Mouse (Mus musculus) heart, adult 8-10 months (tissue): ENCODE data around the gene P3h1. TPM values are rescaled to one million over a fixed set of nuclear protein-coding genes. Genes with fewer than 3 reads are reported as not detected.

ENCODE experiments used
- DNase-seq: peaks from one replicate; pipeline ENCODE4 v3.0.0; 2022; ENCODE audit warnings: low spot score
- total RNA-seq, 4 experiments: library from RNA; stranded (reverse); gene quantifications; 2 replicates each; pipeline ENCODE4 v1.2.4; 2022

P3h1 gene
- total RNA-seq: 10 to 100 TPM in 2 of 4 experiments, 1 to 10 TPM in 2; 9.1 to 10.8 (median 10.3) TPM

DNA sequence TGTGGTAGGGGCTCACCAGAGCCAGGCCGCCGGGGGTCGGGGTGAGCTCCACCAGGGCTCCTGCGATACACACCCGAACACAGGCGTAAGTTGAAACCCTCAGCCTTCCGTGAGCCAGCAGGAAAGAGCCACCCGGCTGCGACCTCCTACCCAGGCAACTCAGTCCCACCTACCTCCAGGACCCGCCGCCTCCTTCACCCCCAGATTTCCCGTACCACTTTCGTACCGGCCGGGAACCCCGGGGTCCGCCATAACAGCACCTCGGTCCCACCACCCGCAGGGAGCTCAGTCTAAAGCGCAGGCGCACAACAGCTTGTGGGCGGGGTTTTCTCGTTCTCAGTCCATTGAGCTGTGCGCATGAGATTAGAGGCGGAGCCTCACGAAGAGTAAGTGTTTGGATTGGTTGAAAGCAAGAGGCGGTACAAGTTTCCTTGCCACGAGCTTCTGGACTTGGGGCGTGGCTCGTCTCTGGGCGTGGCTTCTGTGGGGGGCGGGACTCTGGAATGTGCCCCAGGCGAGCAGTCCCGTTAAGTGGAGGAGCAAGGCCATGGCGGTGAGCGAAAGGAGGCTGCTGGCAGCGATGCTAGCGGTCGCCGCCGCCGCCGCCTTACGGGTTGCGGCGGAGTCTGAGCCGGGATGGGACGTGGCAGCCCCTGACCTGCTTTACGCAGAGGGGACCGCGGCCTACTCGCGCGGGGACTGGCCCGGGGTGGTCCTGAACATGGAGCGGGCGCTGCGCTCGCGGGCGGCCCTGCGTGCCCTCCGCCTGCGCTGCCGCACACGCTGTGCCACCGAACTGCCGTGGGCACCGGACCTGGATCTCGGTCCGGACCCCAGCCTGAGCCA, at the start of gene P3h1, which contains the start of gene AU022252:
TSS of gene P3h1 (plus strand) at position 506 of the 846 bp plus-strand sequence.
TSS of gene AU022252 (minus strand) at position 303 of the 846 bp plus-strand sequence.
- peak; percentile 100 for DNase-seq

DNA sequence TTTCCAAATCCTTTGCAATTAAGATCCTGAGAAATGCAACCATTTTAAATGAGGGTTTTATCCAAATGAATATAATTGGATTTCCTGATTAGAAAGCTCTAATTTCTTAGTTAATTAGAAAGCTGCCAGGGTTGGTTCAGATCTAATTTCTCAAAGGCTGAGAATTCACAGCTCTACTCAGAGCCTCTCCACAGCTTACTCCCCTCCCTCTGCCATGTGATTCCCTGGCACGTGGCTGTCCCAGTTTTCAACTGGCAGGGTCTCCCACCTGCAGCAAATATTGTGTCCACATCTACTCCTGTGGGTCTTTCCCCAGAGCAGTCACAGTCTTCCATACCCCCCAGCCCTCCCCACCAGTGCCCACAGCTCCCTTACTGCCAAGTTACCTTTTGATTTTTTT, 49.2 kb upstream of the P3h1 start:
- DNase-seq: no peak

DNA sequence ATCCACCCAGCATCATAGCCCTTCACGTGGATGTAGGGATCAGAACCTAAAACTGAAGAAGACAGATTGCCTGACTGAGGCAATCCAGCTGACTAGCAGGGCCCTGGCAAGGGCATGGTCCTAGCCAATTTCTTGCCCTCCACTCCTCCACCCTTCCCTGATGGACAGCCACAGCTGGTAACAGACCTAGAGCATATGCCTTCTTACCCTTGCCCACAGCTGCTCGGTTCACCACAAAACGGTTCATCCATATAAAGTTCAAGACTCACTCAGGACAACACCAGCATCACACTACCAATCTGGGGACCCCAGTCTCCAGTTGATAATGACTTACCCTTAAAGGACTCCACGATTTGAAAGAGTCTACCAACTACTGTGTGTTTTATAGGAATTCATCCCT, 46.9 kb upstream of the P3h1 start:
- DNase-seq: no peak

DNA sequence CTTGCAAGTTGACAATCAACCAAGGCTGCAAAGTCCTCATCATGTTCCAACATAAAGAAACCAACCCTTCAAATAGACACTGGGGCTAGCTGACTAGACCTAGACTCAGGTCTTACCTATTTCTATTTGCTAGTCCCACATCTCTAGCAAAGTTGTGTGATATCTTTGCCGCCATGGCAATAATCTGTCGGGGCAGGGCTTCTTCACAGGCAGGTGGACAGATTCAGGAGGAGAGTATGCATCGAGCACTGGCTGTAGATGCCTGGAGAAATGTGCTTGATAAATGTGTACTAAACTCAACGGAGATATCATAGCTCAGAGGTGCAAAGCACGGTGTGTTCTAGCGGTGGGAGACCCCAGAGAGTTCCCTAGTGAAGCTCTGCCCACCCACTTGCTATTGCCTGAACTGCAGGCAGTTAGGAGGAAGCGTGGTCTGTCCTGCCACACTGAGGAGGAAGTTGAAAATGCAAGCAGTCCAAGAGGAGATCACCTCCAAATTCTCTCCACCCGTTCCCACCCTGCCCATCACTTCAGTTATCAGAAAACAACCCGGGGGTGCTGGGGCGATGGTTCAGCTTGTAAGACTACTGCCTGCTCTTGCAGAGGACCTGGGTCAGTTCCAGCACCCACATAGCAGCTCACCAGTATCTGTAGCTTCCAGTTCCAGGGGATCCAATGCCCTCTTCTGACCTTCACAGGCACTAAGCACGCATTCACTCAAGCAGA, 44.5 kb upstream of the P3h1 start:
- no peak for DNase-seq

DNA sequence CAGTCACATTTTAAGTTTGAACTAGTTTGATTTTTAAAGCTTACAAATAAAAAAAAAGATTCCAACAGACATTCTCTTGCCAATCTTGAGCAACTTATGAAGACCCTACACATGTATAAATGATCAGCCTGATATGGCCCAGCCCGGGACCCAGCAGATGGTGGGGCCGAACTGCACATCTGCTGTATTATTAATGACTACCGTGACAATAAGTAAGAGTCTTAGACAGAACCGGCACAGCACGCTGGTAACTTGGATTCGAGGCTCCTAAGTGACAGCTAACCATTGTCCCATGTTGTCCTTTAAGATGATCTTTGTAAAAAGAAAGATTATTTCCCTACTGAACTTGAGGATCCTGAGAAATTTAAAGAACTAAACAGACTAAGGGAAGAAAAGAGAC, 43.3 kb upstream of the P3h1 start:
- DNase-seq: no peak

DNA sequence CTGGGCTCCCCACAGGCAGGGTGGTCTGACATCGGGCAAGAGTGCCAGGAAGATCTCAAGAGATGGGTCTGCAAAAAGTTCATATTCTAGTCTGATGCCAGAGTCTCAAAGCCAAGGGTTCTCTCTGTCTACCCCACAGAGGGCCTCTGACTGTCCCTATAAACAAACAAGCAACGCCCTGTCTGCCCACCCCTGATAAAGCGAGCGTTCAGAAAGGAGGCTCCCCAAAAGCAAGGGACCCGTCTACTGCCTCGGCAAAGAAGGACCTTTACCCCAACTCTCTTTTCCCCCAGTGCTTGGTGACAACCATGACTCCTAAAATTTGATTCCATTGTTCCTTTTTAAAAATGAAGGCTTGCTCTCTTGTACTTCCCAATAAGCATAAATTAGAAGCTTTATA, 42.9 kb upstream of the P3h1 start, which contains the start of gene Ermap:
TSS of gene Ermap (minus strand) at position 148 of the 400 bp plus-strand sequence.
- DNase-seq: no peak

DNA sequence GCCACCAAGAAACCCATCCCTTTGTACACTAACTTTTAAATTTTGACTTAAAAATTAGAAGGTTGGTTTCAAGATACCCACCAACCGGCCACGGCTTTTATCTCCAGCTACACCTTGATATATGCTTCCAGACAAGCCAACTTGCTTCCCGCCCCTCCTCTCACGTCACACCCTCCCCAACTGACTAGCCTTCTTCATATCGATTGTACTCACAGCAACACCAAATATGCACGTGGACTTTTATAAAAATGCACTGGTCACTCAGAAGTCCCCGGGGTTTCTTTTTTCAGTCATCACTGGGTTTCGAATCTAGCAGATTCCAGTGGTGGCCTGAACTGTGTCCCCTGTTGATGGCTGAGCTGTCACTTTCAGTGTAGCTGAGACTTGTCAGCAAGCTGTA, 42.1 kb upstream of the P3h1 start:
- DNase-seq: no peak

DNA sequence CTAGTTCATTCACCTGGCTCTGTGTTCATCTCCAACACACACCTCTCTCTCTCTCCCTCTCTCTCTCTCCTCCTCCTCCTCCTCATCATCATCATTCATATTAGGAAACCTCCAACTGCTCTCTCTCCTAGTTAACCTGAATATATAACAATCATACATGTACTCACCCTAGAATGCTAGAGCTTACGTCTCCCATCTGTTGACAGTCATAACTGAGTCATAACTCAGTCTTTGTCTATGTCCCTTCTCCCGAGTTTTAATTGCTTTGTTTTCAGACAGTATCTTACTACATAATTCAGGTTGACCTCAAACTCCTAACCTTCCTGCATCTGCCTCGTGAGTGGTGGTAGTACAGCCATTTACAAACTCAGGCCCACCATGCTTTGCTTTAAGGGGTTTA, 41.4 kb upstream of the P3h1 start:
- DNase-seq: no peak

DNA sequence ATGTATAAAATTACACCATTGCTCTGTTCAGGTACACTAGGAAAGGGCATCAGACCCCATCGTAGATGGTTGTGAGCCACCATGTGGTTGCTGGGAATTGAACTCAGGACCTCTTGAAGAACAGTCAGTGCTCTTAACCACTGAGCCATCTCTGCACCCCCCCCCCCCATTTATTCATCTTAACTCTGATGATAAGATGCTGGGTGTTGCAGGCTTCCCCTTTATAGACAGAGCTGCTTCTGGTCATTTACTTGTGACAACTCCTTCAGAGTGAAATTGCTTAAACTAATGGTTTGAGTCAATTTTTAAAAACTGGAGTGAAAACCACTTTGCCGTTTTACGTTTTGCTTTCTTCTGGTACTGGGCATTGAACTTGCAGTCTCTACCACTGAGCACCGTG, 40.0 kb upstream of the P3h1 start:
- DNase-seq: no peak

DNA sequence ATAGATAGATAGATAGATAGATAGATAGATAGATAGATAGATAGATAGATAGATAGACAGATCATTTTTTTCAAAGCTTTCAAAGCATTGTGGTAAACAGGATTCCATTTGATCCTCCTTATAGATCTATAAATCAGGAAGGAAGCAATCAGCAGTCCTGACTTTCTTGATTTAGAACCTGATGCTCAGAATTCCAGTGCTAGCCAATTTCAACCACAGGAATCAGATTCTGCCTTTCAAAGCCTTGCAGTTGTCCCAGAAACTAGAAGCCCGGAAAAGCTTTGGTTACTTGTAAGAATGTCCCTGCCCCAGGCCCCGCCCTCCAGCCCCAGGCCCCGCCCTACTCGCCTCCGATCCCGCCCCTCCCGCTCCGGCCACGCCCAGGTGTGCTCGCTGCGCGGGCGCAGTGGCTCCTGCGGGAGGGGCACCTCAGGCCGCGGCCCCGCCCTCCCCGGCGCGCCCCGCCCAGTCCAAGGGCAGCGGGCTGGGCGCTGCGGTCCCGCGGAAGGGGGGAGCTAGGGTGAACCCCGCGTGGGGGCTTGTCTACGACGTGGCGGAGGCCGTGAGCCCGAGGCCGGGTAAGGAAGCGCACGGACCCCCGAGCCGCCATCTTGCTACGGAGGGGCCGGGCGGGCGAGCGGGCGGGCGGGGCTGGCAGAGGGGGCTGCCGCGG, 37.7 kb upstream of the P3h1 start, which contains the start of gene Svbp:
TSS of gene Svbp (plus strand) at position 398 of the 673 bp plus-strand sequence.
- DNase-seq: peak; percentile 70

DNA sequence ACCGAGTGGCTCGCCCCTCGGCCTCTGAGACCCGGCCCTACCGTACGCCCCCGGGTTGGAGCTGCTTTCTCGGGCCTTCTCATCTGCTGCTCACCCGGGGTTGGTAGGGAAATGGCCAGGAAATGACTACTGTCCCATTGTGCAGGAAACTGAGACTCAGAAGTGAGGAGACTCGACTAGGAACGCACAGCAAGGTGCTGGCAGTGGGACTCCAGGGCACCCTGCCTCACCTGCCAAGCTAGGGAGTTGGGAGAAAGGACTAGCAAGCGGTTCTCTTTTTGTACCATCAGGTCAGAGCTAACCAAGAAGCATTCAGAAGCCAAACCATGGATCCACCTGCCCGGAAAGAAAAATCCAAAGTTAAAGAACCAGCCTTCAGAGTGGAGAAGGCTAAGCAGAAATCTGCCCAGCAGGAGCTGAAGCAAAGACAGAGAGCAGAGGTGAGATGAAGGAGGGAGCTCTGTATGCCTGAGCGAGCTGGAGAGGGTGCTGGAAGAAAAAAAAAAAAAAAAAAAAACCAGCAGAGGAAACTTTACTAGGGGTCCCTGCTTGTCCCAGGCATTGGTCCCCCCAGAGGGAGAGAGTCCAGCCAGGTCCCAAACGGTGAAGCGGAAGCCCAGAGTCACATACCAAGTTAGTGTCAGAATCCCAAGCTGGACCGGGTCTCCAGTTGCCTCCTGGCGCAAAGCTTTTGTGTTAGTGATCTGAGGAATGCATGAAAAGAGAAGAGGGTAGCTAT, 37.0 kb upstream of the P3h1 start:
- DNase-seq: peak; percentile 12

DNA sequence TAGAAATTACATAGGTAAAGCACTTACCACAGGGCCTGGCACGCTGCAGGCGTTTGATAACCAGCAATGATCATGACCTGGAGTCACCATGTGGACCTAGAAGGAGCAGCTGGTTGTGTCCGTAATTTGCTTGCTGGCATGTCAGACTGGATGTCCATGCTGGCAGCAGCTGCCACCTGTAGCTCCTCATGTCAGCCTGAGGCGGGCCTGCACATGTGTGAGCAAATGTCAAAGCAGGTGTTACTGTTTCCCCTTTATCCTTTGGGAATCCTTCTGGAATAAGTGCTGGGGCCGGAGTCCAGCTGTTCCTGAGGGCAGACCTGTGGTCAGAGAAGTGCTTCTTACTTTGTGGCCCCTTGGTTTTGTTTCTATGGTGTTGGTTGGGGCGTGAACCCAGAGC, 34.6 kb upstream of the P3h1 start:
- no peak for DNase-seq

DNA sequence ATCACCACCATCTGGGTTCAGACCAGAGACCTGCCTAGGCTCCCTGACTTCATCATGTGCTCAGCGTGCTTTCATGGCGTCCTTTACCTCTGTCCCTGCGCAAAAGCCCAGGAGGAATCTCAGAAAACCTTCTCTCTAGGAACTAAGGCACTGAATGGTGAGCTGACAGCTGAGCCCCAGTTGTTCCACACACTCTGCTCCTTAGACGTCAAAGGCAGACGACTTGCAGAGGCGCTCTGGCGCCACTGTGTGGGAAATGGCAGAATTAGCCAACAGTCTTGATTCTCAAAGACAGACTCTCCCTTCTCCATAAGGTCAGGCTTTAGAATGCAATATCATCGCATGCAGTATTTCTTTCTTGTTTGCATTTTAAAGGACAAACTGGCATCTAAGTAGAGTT, 28.0 kb upstream of the P3h1 start:
- peak; percentile 28 for DNase-seq

DNA sequence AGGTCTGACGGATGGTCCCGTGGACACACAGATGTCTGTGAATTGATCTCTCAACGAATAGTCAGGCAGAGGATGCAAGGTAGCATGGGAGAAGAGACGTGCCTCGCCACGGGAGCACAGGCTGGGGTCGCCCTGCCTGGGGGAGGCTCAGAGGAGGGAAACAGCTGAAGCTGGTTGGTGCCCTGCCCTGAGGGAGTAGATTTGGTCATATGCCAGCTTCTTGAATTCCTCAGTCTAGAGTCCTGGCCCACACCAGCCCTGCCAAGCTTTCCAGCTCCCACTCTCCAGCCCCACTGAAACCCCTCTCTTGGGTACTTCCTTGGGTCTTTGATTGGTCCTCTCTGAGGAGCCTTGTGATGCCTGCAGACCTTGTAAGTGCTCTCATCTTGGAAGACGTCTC, 16.0 kb upstream of the P3h1 start:
- DNase-seq: no peak

DNA sequence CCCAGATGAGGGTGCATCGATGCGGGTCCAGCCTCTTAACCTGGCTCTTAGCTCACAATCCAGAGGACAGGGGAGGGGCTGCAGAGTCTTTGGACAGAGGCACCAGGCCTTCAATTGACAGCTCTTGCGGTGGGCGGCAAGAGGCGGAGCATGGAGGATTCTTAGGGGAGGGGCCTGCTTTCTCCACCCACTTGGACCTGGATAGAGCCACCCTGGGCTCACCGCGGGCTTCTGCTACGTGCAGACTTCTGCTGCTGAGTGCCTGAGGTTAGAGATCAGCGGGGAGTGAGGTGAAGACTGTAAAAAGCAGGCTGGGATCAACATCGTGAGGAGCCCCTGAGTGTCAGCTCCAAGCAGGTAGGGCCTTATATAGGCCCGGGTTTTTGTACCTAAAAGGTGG, 14.5 kb upstream of the P3h1 start, which contains the start of gene Tmem269:
TSS of gene Tmem269 (minus strand) at position 49 of the 400 bp plus-strand sequence.
- no peak for DNase-seq

DNA sequence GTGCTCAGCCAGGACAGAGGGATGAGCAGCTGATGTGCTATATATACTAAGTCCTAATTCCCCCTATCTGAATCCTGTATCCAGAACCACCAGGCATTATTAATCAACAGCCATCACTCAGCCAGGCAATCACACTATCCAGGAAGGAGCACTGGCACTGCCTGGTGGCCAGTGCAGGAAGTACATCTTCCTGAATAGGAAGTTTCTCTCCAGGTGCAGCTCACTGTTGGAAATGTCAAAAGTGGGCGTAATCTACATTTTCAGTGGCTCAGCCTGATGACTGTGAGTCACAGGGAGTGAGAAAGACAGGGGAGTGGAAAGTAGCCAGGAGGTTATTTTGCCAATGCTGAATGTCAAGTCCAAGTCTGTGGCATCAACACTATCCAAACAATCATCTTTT, 9.0 kb upstream of the P3h1 start:
- no peak for DNase-seq

DNA sequence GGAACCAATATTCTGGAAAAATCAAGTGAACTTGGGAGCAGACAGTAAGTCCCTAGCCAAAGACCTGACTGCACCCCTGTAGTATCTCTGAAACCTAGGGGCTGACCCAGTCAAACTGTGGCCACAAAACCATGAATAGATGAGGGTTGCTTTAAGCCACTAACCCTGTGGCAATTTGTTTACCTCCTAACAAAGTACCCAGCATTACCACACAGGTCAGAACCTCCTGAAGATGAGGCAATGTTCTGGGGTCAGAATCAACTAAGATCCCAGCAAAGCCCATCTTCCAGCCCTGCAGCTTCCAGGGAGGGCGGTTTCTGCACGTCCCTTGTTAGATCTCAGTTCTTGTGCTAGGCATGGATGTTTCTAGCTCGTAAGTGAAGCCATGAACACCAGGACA, 8.2 kb upstream of the P3h1 start:
- no peak for DNase-seq

DNA sequence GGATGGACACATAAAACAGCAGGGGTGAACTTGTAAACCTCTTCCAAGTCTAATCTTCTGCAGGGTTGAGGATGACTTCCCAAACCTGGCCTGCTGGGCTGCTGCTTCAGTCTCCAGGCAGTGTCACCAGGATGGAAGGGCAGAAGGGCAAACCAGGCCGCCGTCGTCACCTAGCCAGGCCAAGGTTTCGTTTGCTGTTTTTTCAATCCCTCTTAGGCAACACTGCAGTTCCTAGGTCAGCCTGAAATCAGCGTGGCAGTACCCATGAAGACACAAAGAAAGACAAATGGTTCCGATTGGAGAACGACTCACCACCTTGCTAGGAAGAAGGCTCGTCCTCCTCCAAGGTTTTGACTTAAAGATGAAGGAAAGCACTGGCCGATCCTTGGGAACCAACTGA, 7.0 kb upstream of the P3h1 start:
- DNase-seq: no peak

DNA sequence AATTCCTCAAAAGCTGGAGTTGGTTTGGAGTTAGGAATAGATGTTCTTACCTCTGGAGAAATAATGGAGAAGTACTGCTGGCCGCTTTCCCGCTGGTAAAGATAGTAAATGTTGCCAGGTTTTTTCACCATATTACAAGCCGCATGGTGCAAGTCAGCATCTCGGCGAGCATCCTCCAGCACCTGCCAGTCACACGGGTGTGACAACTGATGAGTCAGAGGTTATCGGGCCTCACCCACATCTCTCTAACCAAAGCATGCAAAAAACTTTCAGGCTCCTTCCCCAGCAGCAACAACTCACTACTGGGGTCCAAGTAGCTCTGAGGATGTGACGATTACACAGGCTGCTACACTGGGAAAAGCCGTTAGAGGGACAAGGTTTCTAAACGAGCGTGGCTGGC, 6.0 kb upstream of the P3h1 start:
- DNase-seq: no peak

DNA sequence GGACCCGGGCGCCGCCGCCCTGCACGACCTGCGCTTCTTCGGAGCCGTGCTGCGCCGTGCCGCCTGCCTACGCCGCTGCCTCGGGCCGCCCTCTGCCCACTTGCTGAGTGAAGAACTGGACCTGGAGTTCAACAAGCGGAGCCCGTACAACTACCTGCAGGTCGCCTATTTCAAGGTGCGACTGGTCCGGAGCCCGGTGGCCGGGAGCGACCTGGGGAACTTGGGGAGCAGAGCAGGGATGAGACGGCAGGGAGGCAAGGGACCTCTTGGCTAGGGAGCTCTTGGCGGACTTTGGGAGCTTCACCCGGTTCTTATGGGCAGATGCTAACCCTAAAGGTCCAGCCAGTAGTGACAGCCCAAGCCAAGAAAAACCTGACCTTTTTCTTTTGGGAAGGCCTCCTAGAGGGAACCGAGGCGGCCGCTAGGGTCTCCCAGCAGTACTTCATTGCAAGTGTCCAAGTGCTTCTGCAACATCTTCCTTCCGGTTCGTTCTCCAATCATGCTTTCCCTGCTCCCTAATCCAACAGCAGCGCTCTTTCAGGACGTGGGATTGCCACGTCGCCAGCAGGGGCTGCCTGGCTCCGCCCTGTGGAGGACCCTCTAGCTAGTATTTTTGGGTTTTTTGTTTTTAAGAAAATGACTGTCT, 664 bp downstream of the P3h1 start:
- DNase-seq: peak; percentile 58

DNA sequence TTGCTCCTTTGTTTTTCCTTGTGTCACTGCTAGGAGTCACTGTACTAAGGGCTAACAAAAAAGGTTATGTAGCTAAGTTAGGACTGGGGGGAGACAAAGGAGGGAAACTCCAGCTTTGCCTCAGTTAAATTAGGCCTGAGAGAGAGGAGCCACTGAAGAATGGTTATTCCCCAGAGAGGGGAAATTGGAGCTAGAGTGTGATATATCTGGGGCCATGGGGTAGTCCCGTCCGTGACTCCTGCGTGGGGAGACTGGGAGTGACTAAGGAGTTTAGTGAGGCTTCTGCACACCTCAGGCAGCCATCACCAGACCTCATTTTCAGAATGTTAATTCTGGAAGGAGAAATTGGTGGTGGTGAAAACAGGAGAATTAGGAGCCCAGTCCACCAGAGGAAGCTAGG, 1.6 kb downstream of the P3h1 start:
- no peak for DNase-seq
